Mouse (Mus musculus): ENCODE measurements around the gene Egln1. TPM values are rescaled to one million over a fixed set of nuclear protein-coding genes. Genes with fewer than 3 reads are reported as not detected.

Gene Egln1
- polyA plus RNA-seq, 1 experiment from 2014 or later: 7.7 TPM

- H3K27ac ChIP-seq (ENCODE audit: low read length): peak overlapping the region; percentile 96
- no peaks in the 10 kb centered on the region for H3K27me3 ChIP-seq (replicated peaks; ENCODE audit: insufficient read depth, low read length)
- peak overlapping the region; percentile 82 for H3K4me3 ChIP-seq (ENCODE audit: low read depth, low read length)
- no peaks in the 10 kb centered on the region for H3K36me3 ChIP-seq (ENCODE audit: insufficient read depth, low read length)
- no peaks in the 10 kb centered on the region for H3K9me3 ChIP-seq (ENCODE audit: low read length)
- peak; percentile 41 for DNase-seq (ENCODE audit: low spot score)
- H3K4me2 ChIP-seq (replicated peaks; ENCODE audit: low read depth, low read length): peak overlapping the region; percentile 99
- H3K9ac ChIP-seq (replicated peaks; ENCODE audit: low read depth): peak overlapping the region; percentile 87
- TF ChIP-seq CTCF (IDR thresholded peaks at IDR 0.05) (no peak), EP300 (IDR thresholded peaks at IDR 0.05) (no peak)
- 0% methylated on average over 26 of the region's 62 CpGs for WGBS
- peak; percentile 13 for ATAC-seq
- H3K4me1 ChIP-seq (ENCODE audit: insufficient read depth, low read depth, low read length): peaks cover 19% of the 10 kb centered on the region
Observed at GRCm38 (mm10) chr8:124948733-124949111, 402 bp downstream of the Egln1 start.

- Histone ChIP-seq H3K4me1 (ENCODE audit: insufficient read depth, low read depth, low read length) (peaks cover 19% of the 10 kb centered on the region), H3K9ac (replicated peaks; ENCODE audit: low read depth) (peak overlapping the region; percentile 87), H3K9me3 (ENCODE audit: low read length) (no peaks in the 10 kb centered on the region), H3K27me3 (replicated peaks; ENCODE audit: insufficient read depth, low read length) (no peaks in the 10 kb centered on the region), H3K36me3 (ENCODE audit: insufficient read depth, low read length) (no peaks in the 10 kb centered on the region), H3K4me3 (ENCODE audit: low read depth, low read length) (peak overlapping the region; percentile 82), H3K27ac (ENCODE audit: low read length) (peak overlapping the region; percentile 96), H3K4me2 (replicated peaks; ENCODE audit: low read depth, low read length) (peak overlapping the region; percentile 99)
- TF ChIP-seq EP300 (IDR thresholded peaks at IDR 0.05) (no peak), CTCF (IDR thresholded peaks at IDR 0.05) (no peak; the same call in 1 of the 2 replicates)
- peak; percentile 40 for DNase-seq (ENCODE audit: low spot score)
- under 1% methylated on average over 59 of the region's 67 CpGs for WGBS
- ATAC-seq: peak; percentile 4
Observed at GRCm38 (mm10) chr8:124947865-124948732, 1.0 kb downstream of the Egln1 start.

GRCm38 (mm10) chr8:124944406-124944805, 4.7 kb downstream of the Egln1 start:
- WGBS: 71% methylated on average over 7 of the region's 7 CpGs
- DNase-seq (ENCODE audit: low spot score) (no peak), ATAC-seq (no peak)
- peaks cover 19% of the 10 kb centered on the region for H3K4me1 ChIP-seq (ENCODE audit: insufficient read depth, low read depth, low read length)
- no peaks in the 10 kb centered on the region for H3K27me3 ChIP-seq (replicated peaks; ENCODE audit: insufficient read depth, low read length)
- no peak overlapping the region for H3K9ac ChIP-seq (replicated peaks; ENCODE audit: low read depth)
- no peaks in the 10 kb centered on the region for H3K9me3 ChIP-seq (ENCODE audit: low read length)
- H3K4me3 ChIP-seq (ENCODE audit: low read depth, low read length): no peak overlapping the region
- H3K4me2 ChIP-seq (replicated peaks; ENCODE audit: low read depth, low read length): no peak overlapping the region
- TF ChIP-seq CTCF (IDR thresholded peaks at IDR 0.05) (no peak), EP300 (IDR thresholded peaks at IDR 0.05) (no peak)
- peaks cover 9% of the 10 kb centered on the region; the same call in 1 of the 2 replicates for H3K36me3 ChIP-seq (ENCODE audit: insufficient read depth, low read length)
- no peak overlapping the region for H3K27ac ChIP-seq (ENCODE audit: low read length)

- ATAC-seq (no peak), DNase-seq (ENCODE audit: low spot score) (no peak)
- Histone ChIP-seq H3K36me3 (ENCODE audit: insufficient read depth, low read length) (peaks cover 9% of the 10 kb centered on the region), H3K4me3 (ENCODE audit: low read depth, low read length) (no peak overlapping the region), H3K9ac (replicated peaks; ENCODE audit: low read depth) (no peak overlapping the region), H3K27ac (ENCODE audit: low read length) (no peak overlapping the region), H3K9me3 (ENCODE audit: low read length) (no peaks in the 10 kb centered on the region), H3K4me2 (replicated peaks; ENCODE audit: low read depth, low read length) (no peak overlapping the region), H3K4me1 (ENCODE audit: insufficient read depth, low read depth, low read length) (peaks cover 19% of the 10 kb centered on the region), H3K27me3 (replicated peaks; ENCODE audit: insufficient read depth, low read length) (no peaks in the 10 kb centered on the region)
- 91% methylated on average over 6 of the region's 6 CpGs for WGBS
- no peak for TF ChIP-seq CTCF (IDR thresholded peaks at IDR 0.05)
- no peak for TF ChIP-seq EP300 (IDR thresholded peaks at IDR 0.05)
Observed at GRCm38 (mm10) chr8:124943801-124944200, 5.3 kb downstream of the Egln1 start.

- ATAC-seq: no peak
- TF ChIP-seq CTCF (IDR thresholded peaks at IDR 0.05): no peak
- no peak for TF ChIP-seq EP300 (IDR thresholded peaks at IDR 0.05)
- Histone ChIP-seq H3K27ac (ENCODE audit: low read length) (no peak overlapping the region), H3K36me3 (ENCODE audit: insufficient read depth, low read length) (peaks cover 9% of the 10 kb centered on the region), H3K4me3 (ENCODE audit: low read depth, low read length) (no peak overlapping the region), H3K27me3 (replicated peaks; ENCODE audit: insufficient read depth, low read length) (no peaks in the 10 kb centered on the region), H3K4me1 (ENCODE audit: insufficient read depth, low read depth, low read length) (no peaks in the 10 kb centered on the region), H3K9ac (replicated peaks; ENCODE audit: low read depth) (no peak overlapping the region), H3K4me2 (replicated peaks; ENCODE audit: low read depth, low read length) (no peak overlapping the region), H3K9me3 (ENCODE audit: low read length) (no peaks in the 10 kb centered on the region)
- WGBS: 86% methylated on average over 4 of the region's 4 CpGs
- DNase-seq (ENCODE audit: low spot score): no peak
Observed at GRCm38 (mm10) chr8:124937293-124937692, 11.8 kb downstream of the Egln1 start.

- Histone ChIP-seq H3K4me1 (ENCODE audit: insufficient read depth, low read depth, low read length) (no peaks in the 10 kb centered on the region), H3K27ac (ENCODE audit: low read length) (no peak overlapping the region), H3K4me3 (ENCODE audit: low read depth, low read length) (no peak overlapping the region), H3K4me2 (replicated peaks; ENCODE audit: low read depth, low read length) (no peak overlapping the region), H3K36me3 (ENCODE audit: insufficient read depth, low read length) (peaks cover 8% of the 10 kb centered on the region), H3K9ac (replicated peaks; ENCODE audit: low read depth) (no peak overlapping the region), H3K27me3 (replicated peaks; ENCODE audit: insufficient read depth, low read length) (no peaks in the 10 kb centered on the region), H3K9me3 (ENCODE audit: low read length) (no peaks in the 10 kb centered on the region)
- WGBS: 90% methylated on average over 10 of the region's 10 CpGs
- TF ChIP-seq EP300 (IDR thresholded peaks at IDR 0.05): no peak
- no peak for TF ChIP-seq CTCF (IDR thresholded peaks at IDR 0.05)
- DNase-seq (ENCODE audit: low spot score): no peak
- ATAC-seq: no peak
Observed at GRCm38 (mm10) chr8:124936699-124937098, 12.4 kb downstream of the Egln1 start.

Data from lung, postnatal 0 days (tissue).